Mouse (Mus musculus) olfactory bulb, adult 2 months (tissue): ENCODE data around the gene Fam19a5. TPM values are rescaled to one million over a fixed set of nuclear protein-coding genes. Genes with fewer than 3 reads are reported as not detected.

Source experiments
- H3K27ac ChIP-seq: fragments of 200-500 bp; 2 replicates; pipeline ENCODE4 v1.5.1; 2012; ENCODE audit warnings: low read depth, low read length; ENCODE audit not compliant: insufficient read depth
- H3K4me1 ChIP-seq: fragments of 200-500 bp; 2 replicates; pipeline ENCODE4 v1.6.1; 2012; ENCODE audit warnings: low read length; ENCODE audit not compliant: control insufficient read depth, insufficient read depth
- H3K4me3 ChIP-seq: fragments of 200-500 bp; 2 replicates; pipeline ENCODE4 v1.5.1; 2012; ENCODE audit warnings: mild to moderate bottlenecking, low read depth, low read length, moderate library complexity; ENCODE audit not compliant: insufficient read depth
- CTCF ChIP-seq: fragments of 200-500 bp; IDR thresholded peaks from 2 replicates; pipeline ENCODE4 v1.5.1; 2012; ENCODE audit warnings: low read depth, mild to moderate bottlenecking, low read length, moderate library complexity; ENCODE audit not compliant: insufficient read depth
- POLR2A ChIP-seq: fragments of 200-500 bp; IDR thresholded peaks from 2 replicates; pipeline ENCODE4 v1.6.1; 2012; ENCODE audit warnings: mild to moderate bottlenecking, low read depth, low read length, moderate library complexity; ENCODE audit not compliant: insufficient read depth
- WGBS: fragments of 180-500 bp; shearing (Covaris S2); methylation state at CpG from one replicate; pipeline ENCODE4 v1.1.7; 2018; 5-methylcytosine and 5-hydroxymethylcytosine counted together
- polyA plus RNA-seq: library from polyadenylated mRNA; stranded (reverse); fragments of >200 nt; gene quantifications from 2 replicates; pipeline ENCODE4 v1.2.4, GENCODE M21; 2012; ENCODE audit warnings: low replicate concordance; ENCODE audit not compliant: missing spikeins, insufficient read depth, insufficient read length

Fam19a5 gene
- polyA plus RNA-seq, 1 experiment = not detected

GRCm38 (mm10) chr15:87646313-87647061 lies 102.4 kb downstream of the Fam19a5 start:
- 72% methylated on average over 5 of the region's 5 CpGs for WGBS
- TF ChIP-seq POLR2A = no peak
- TF ChIP-seq CTCF = no peak
- Histone ChIP-seq H3K4me3 (no peak overlapping the region), H3K27ac (no peak overlapping the region), H3K4me1 (peaks cover 22% of the 10 kb centered on the region)

- 71% methylated on average over 2 of the region's 2 CpGs for WGBS
- TF ChIP-seq POLR2A (no peak), CTCF (no peak)
- Histone ChIP-seq H3K27ac (no peak overlapping the region), H3K4me1 (peaks cover 33% of the 10 kb centered on the region), H3K4me3 (no peak overlapping the region)
Observed at GRCm38 (mm10) chr15:87649651-87650050, 105.6 kb downstream of the Fam19a5 start.

- Histone ChIP-seq H3K4me1 (peaks cover 16% of the 10 kb centered on the region), H3K27ac (0 out of 2 replicates have a peak overlapping the region, but pooled peaks have one; percentile 14), H3K4me3 (no peak overlapping the region)
- WGBS = 36% methylated on average over 6 of the region's 6 CpGs
- TF ChIP-seq POLR2A (no peak), CTCF (no peak)
Observed at GRCm38 (mm10) chr15:87654551-87654950, 110.5 kb downstream of the Fam19a5 start.

- WGBS = 60% methylated on average over 20 of the region's 20 CpGs
- TF ChIP-seq POLR2A (no peak), CTCF (no peak)
- no peak overlapping the region for H3K4me3 ChIP-seq
- H3K4me1 ChIP-seq = peaks cover 30% of the 10 kb centered on the region
- no peak overlapping the region for H3K27ac ChIP-seq
Observed at GRCm38 (mm10) chr15:87656496-87657155, 112.5 kb downstream of the Fam19a5 start.

GRCm38 (mm10) chr15:87659729-87660128 lies 115.6 kb downstream of the Fam19a5 start:
- Histone ChIP-seq H3K4me1 (peaks cover 23% of the 10 kb centered on the region), H3K4me3 (no peak overlapping the region), H3K27ac (no peak overlapping the region)
- no peak for TF ChIP-seq CTCF
- 77% methylated on average over 6 of the region's 6 CpGs for WGBS

GRCm38 (mm10) chr15:87661954-87662353 lies 117.9 kb downstream of the Fam19a5 start:
- TF ChIP-seq POLR2A (no peak), CTCF (no peak)
- Histone ChIP-seq H3K4me3 (no peak overlapping the region), H3K27ac (no peak overlapping the region), H3K4me1 (peaks cover 27% of the 10 kb centered on the region)
- 74% methylated on average over 7 of the region's 7 CpGs for WGBS

GRCm38 (mm10) chr15:87666041-87666750 lies 122.1 kb downstream of the Fam19a5 start:
- 94% methylated on average over 13 of the region's 13 CpGs for WGBS
- TF ChIP-seq CTCF (no peak), POLR2A (no peak)

GRCm38 (mm10) chr15:87667416-87667815 lies 123.3 kb downstream of the Fam19a5 start:
- Histone ChIP-seq H3K4me1 (peaks cover 22% of the 10 kb centered on the region), H3K4me3 (no peak overlapping the region), H3K27ac (no peak overlapping the region)
- no peak for TF ChIP-seq CTCF
- no peak for TF ChIP-seq POLR2A
- 60% methylated on average over 7 of the region's 7 CpGs for whole genome bisulfite sequencing

More at GRCm38 (mm10) chr15:87666041-87666750, 122.1 kb downstream of the Fam19a5 start:
- no peak overlapping the region for H3K4me3 ChIP-seq
- H3K27ac ChIP-seq = no peak overlapping the region
- H3K4me1 ChIP-seq = peaks cover 25% of the 10 kb centered on the region

- TF ChIP-seq POLR2A (no peak), CTCF (no peak)
- Histone ChIP-seq H3K4me3 (no peak overlapping the region), H3K4me1 (peaks cover 27% of the 10 kb centered on the region), H3K27ac (no peak overlapping the region; the same call in 1 of the 2 replicates)
- 42% methylated on average over 5 of the region's 5 CpGs for WGBS
Observed at GRCm38 (mm10) chr15:87668112-87668511, 124.0 kb downstream of the Fam19a5 start.
